ENCODE assay signal across 8 mouse cellular contexts in the genomic region with DNA sequence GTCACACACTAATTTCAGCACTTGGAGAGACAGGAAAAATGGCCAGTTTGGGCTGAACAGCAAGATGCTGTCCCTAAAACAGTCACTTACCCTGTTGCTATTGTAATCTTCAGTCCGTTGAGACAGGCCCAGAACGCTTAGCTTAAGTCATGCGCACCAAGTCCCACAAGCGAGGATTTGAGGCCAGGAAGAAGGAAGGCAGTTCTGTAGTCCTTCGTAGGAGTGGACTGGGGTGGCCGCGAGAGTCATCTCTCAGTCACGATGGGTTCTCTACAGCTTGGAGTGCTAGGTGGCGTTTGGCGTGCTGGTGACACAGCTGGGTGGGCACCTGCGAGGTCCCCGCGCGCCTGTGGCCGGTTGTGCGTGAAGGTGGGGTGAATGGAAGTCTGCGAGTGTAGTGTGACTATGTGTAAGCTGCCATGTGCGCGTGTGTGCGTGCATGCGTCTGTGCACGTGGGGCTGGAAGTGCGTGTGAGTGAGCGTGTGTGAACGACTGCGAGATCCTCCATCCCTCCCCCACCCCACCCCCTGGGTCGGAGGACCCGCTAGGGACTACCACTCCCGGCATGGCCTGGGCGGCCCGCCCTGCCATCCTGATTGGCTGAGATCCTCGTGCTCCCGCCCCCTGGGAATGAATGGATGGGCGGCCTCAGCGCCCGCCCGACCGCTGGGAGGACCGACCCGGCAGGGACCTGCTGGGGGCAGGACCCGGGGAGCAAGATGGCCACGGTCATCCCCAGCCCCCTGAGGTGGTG. TPM values are rescaled to one million over a fixed set of nuclear protein-coding genes. Genes with fewer than 3 reads are reported as not detected.
DNase-seq lines count a peak whose midpoint lies in the region; ATAC-seq and TF ChIP-seq lines count a peak whose summit lies in the region.

No protein-coding gene starts in this region.

- peaks cover 6% of the 10 kb centered on the region for H3K4me1 ChIP-seq in brown adipose tissue, adult 24 weeks (ENCODE audit: control insufficient read depth, insufficient read depth, insufficient read length, low read length)
- H3K4me1 ChIP-seq in heart, embryonic 14.5 days (ENCODE audit: control insufficient read depth in 2 of 2, insufficient read depth in 2 of 2, low read length in 2 of 2): peaks cover 10 to 30% of the 10 kb centered on the region in 2 experiments; a peak in 3 of 4 replicates
- H3K4me1 ChIP-seq in liver, embryonic 12.5 days: peaks cover 70% of the 10 kb centered on the region
- peaks cover 36% of the 10 kb centered on the region for H3K4me1 ChIP-seq in neural tube, embryonic 11.5 days (ENCODE audit: control insufficient read depth, insufficient read depth, low read length)
- H3K4me1 ChIP-seq in stomach, postnatal 0 days (replicated peaks; ENCODE audit: control insufficient read depth, insufficient read depth): 0 out of 2 replicates have a peak, but pooled peaks cover 2% of the 10 kb centered on the region

- peaks cover 5% of the 10 kb centered on the region for H3K9me3 ChIP-seq in heart, embryonic 14.5 days (ENCODE audit: control insufficient read depth, low read length)
- H3K9me3 ChIP-seq in liver, embryonic 12.5 days (replicated peaks): no peaks in the 10 kb centered on the region
- H3K9me3 ChIP-seq in neural tube, embryonic 11.5 days (ENCODE audit: control insufficient read depth, low read length): no peaks in the 10 kb centered on the region
- no peaks in the 10 kb centered on the region for H3K9me3 ChIP-seq in stomach, postnatal 0 days (ENCODE audit: control insufficient read depth, low read length)

- peak; percentile 75 for DNase-seq in CD4-positive helper T cell, adult 2 months (ENCODE audit: low read depth, low spot score)
- DNase-seq in fibroblast of lung, adult 2 months (ENCODE audit: low read depth): peak; percentile 62
- peak; percentile 94 for DNase-seq in kidney, postnatal 10 days
- DNase-seq in neural tube, embryonic 11.5 days (ENCODE audit: low spot score): peak; percentile 91
- DNase-seq in stomach, postnatal 0 days (ENCODE audit: low spot score): peak; percentile 89

- TF ChIP-seq EP300 in stomach, postnatal 0 days (optimal IDR thresholded peaks at IDR 0.05): no peak

- WGBS in heart, embryonic 14.5 days: 2% methylated on average over 41 of the region's 42 CpGs
- WGBS in liver, embryonic 12.5 days (ENCODE audit: insufficient replicate concordance): 2% methylated on average over 42 of the region's 42 CpGs
- 1% methylated on average over 42 of the region's 42 CpGs for WGBS in neural tube, embryonic 11.5 days
- WGBS in stomach, postnatal 0 days: 2% methylated on average over 40 of the region's 42 CpGs

- ATAC-seq in heart, embryonic 14.5 days (ENCODE audit: insufficient number of reproducible peaks, insufficient read depth, low FRiP score, low read depth): peak; percentile 82
- peak; percentile 82 for ATAC-seq in liver, embryonic 12.5 days
- peak; percentile 65 for ATAC-seq in neural tube, embryonic 11.5 days (ENCODE audit: insufficient read depth, low FRiP score, low TSS enrichment)
- ATAC-seq in stomach, postnatal 0 days (ENCODE audit: low FRiP score, low TSS enrichment): peak; percentile 75

- peak; percentile 21 for TF ChIP-seq CTCF in stomach, postnatal 0 days (IDR thresholded peaks at IDR 0.05; ENCODE audit: low read depth)

- H3K27me3 ChIP-seq in heart, embryonic 14.5 days (ENCODE audit: control insufficient read depth, insufficient read depth, low read length): peaks cover 76% of the 10 kb centered on the region
- H3K27me3 ChIP-seq in liver, embryonic 12.5 days (replicated peaks): peaks cover 75% of the 10 kb centered on the region
- H3K27me3 ChIP-seq in neural tube, embryonic 11.5 days (ENCODE audit: control insufficient read depth, insufficient read depth, low read length): no peaks in the 10 kb centered on the region
- H3K27me3 ChIP-seq in stomach, postnatal 0 days (ENCODE audit: control insufficient read depth, insufficient read depth, low read length): no peaks in the 10 kb centered on the region

- H3K36me3 ChIP-seq in heart, embryonic 14.5 days (ENCODE audit: control insufficient read depth, insufficient read depth, low read length): no peaks in the 10 kb centered on the region
- no peaks in the 10 kb centered on the region for H3K36me3 ChIP-seq in liver, embryonic 12.5 days
- no peaks in the 10 kb centered on the region for H3K36me3 ChIP-seq in neural tube, embryonic 11.5 days (ENCODE audit: control insufficient read depth, insufficient read depth, low read length)
- H3K36me3 ChIP-seq in stomach, postnatal 0 days (ENCODE audit: control insufficient read depth, insufficient read depth, low read length): no peaks in the 10 kb centered on the region

- H3K27ac ChIP-seq in brown adipose tissue, adult 24 weeks (replicated peaks; ENCODE audit: low read depth, low read length): no peak overlapping the region
- H3K27ac ChIP-seq in heart, embryonic 14.5 days (replicated peaks in 1 of 2; ENCODE audit: control insufficient read depth in 1 of 2, insufficient read depth in 1 of 2, low read depth in 2 of 2, low read length in 2 of 2): no peak overlapping the region
- H3K27ac ChIP-seq in liver, embryonic 12.5 days: no peak overlapping the region; the same call in 1 of the 2 replicates
- H3K27ac ChIP-seq in neural tube, embryonic 11.5 days (ENCODE audit: low read depth, low read length): peak overlapping the region; percentile 44; the same call in 1 of the 2 replicates
- H3K27ac ChIP-seq in stomach, postnatal 0 days (replicated peaks): no peak overlapping the region

- peak overlapping the region; percentile 55 for H3K4me3 ChIP-seq in brown adipose tissue, adult 24 weeks (ENCODE audit: insufficient read depth, low read depth, low read length)
- peak overlapping the region; percentile 51 to 63 for H3K4me3 ChIP-seq in heart, embryonic 14.5 days (ENCODE audit: control insufficient read depth in 1 of 2, insufficient read depth in 1 of 2, low read depth in 1 of 2, low read length in 2 of 2)
- peak overlapping the region; percentile 67 for H3K4me3 ChIP-seq in liver, embryonic 12.5 days
- H3K4me3 ChIP-seq in neural tube, embryonic 11.5 days (ENCODE audit: low read depth, low read length): peak overlapping the region; percentile 70
- H3K4me3 ChIP-seq in stomach, postnatal 0 days (ENCODE audit: low read depth, low read length): peak overlapping the region; percentile 55

- peak overlapping the region; percentile 60 for H3K9ac ChIP-seq in heart, embryonic 14.5 days (ENCODE audit: low read length)
- peak overlapping the region; percentile 67 for H3K9ac ChIP-seq in liver, embryonic 12.5 days
- peak overlapping the region; percentile 67 for H3K9ac ChIP-seq in neural tube, embryonic 11.5 days (ENCODE audit: low read length)
- peak overlapping the region; percentile 53 for H3K9ac ChIP-seq in stomach, postnatal 0 days (ENCODE audit: low read length)

- peak overlapping the region; percentile 98 for H3K4me2 ChIP-seq in heart, embryonic 14.5 days (ENCODE audit: low read length)
- peak overlapping the region; percentile 94 for H3K4me2 ChIP-seq in liver, embryonic 12.5 days
- H3K4me2 ChIP-seq in neural tube, embryonic 11.5 days (ENCODE audit: low read depth): peak overlapping the region; percentile 88
- peak overlapping the region; percentile 88 for H3K4me2 ChIP-seq in stomach, postnatal 0 days (replicated peaks; ENCODE audit: low read depth)

RNA-seq across cellular contexts. Expression of a gene that starts 3.8 kb away (rescaled TPM):
- not detected in 2 replicates for polyA plus RNA-seq in brown adipose tissue, adult 24 weeks (2012; ENCODE audit: insufficient read depth, insufficient read length, missing spikeins)
- 0.54 and 1.5 TPM in 2 replicates for polyA plus RNA-seq in heart, embryonic 14.5 days (2014; fragmentation: Nextera tagmentation; extraction: Ambion mirVana)
- 2.6 and 3.6 TPM in 2 replicates for polyA plus RNA-seq in liver, embryonic 12.5 days (2016; fragmentation: Nextera tagmentation; extraction: Ambion mirVana)
- polyA plus RNA-seq in neural tube, embryonic 11.5 days (2014; fragmentation: Nextera tagmentation; extraction: Ambion mirVana): 65.2 and 66.7 TPM in 2 replicates
- polyA plus RNA-seq in stomach, postnatal 0 days (2015; fragmentation: Nextera tagmentation; extraction: Ambion mirVana): 1.9 TPM in 2 replicates

RNA-seq across cellular contexts. Expression of a gene that starts 18.4 kb away (rescaled TPM):
- polyA plus RNA-seq in brown adipose tissue, adult 24 weeks (2012; ENCODE audit: insufficient read depth, insufficient read length, missing spikeins): 4.6 and 7.2 TPM in 2 replicates
- polyA plus RNA-seq in heart, embryonic 14.5 days (2014; fragmentation: Nextera tagmentation; extraction: Ambion mirVana): 11.8 TPM in 2 replicates
- 4.6 and 5.1 TPM in 2 replicates for polyA plus RNA-seq in liver, embryonic 12.5 days (2016; fragmentation: Nextera tagmentation; extraction: Ambion mirVana)
- polyA plus RNA-seq in neural tube, embryonic 11.5 days (2014; fragmentation: Nextera tagmentation; extraction: Ambion mirVana): 44.2 and 55.8 TPM in 2 replicates
- 53.3 and 64.8 TPM in 2 replicates for polyA plus RNA-seq in stomach, postnatal 0 days (2015; fragmentation: Nextera tagmentation; extraction: Ambion mirVana)

RNA-seq across cellular contexts. Expression of a gene that starts 25.8 kb away (rescaled TPM):
- polyA plus RNA-seq in brown adipose tissue, adult 24 weeks (2012; ENCODE audit: insufficient read depth, insufficient read length, missing spikeins): 3.9 and 5.6 TPM in 2 replicates
- polyA plus RNA-seq in heart, embryonic 14.5 days (2014; fragmentation: Nextera tagmentation; extraction: Ambion mirVana): 93.5 and 98.5 TPM in 2 replicates
- polyA plus RNA-seq in liver, embryonic 12.5 days (2016; fragmentation: Nextera tagmentation; extraction: Ambion mirVana): 25.9 and 28.4 TPM in 2 replicates
- polyA plus RNA-seq in neural tube, embryonic 11.5 days (2014; fragmentation: Nextera tagmentation; extraction: Ambion mirVana): 27.0 and 28.1 TPM in 2 replicates
- 638 and 692 TPM in 2 replicates for polyA plus RNA-seq in stomach, postnatal 0 days (2015; fragmentation: Nextera tagmentation; extraction: Ambion mirVana)

RNA-seq across cellular contexts. Expression of a gene that starts 59.3 kb away (rescaled TPM):
- 2.5 TPM in 1 of 2 replicates, not detected in the other for polyA plus RNA-seq in brown adipose tissue, adult 24 weeks (2012; ENCODE audit: insufficient read depth, insufficient read length, missing spikeins)
- polyA plus RNA-seq in heart, embryonic 14.5 days (2014; fragmentation: Nextera tagmentation; extraction: Ambion mirVana): 5.9 and 7.7 TPM in 2 replicates
- 3.0 and 3.9 TPM in 2 replicates for polyA plus RNA-seq in liver, embryonic 12.5 days (2016; fragmentation: Nextera tagmentation; extraction: Ambion mirVana)
- polyA plus RNA-seq in neural tube, embryonic 11.5 days (2014; fragmentation: Nextera tagmentation; extraction: Ambion mirVana): 1.2 and 1.6 TPM in 2 replicates
- polyA plus RNA-seq in stomach, postnatal 0 days (2015; fragmentation: Nextera tagmentation; extraction: Ambion mirVana): 192 and 201 TPM in 2 replicates

Comparison
In these comparisons a context has a peak if more than half of its experiments do, and no peak if none do; other contexts are left out.
1. RNA of a gene that starts 3.8 kb away (polyA plus RNA-seq): 65.2 to 66.7 TPM in neural tube, embryonic 11.5 days; 2.6 to 3.6 TPM in liver, embryonic 12.5 days, 1.9 TPM in stomach, postnatal 0 days, 0.54 to 1.5 TPM in heart, embryonic 14.5 days and not detected in brown adipose tissue, adult 24 weeks; every median in the first group is over 10 times any median in the second.
2. Peak in every context shown above with its lines, with median percentiles within 50 percentile points of each other: DNase-seq, H3K4me3 ChIP-seq, ATAC-seq, H3K4me2 ChIP-seq and H3K9ac ChIP-seq.